Mouse (Mus musculus) cerebellum, adult (tissue): Measurements from ENCODE around the gene Opa1.

ENCODE experiments used
- ATAC-seq: cut with Nextera tagmentation; 2 replicates; pipeline ENCODE4 v1.9.2; 2017; ENCODE audit warnings: mild to moderate bottlenecking, moderate library complexity, mixed read lengths; ENCODE audit not compliant: insufficient number of reproducible peaks, low FRiP score, low TSS enrichment

Opa1 gene

GRCm38 (mm10) chr16:29579167-29579786 is at the start of gene Opa1:
Gene Opa1, plus strand, starts transcription at chr16:29579334.
- peak; percentile 97 for ATAC-seq

GRCm38 (mm10) chr16:29533641-29534040 is 45.5 kb upstream of the Opa1 start:
- no peak for ATAC-seq

- no peak for ATAC-seq
Observed at GRCm38 (mm10) chr16:29535866-29536265, 43.3 kb upstream of the Opa1 start.

- no peak for ATAC-seq
Observed at GRCm38 (mm10) chr16:29536411-29537204, 42.5 kb upstream of the Opa1 start.

- ATAC-seq, result no peak
Observed at GRCm38 (mm10) chr16:29539906-29540305, 39.2 kb upstream of the Opa1 start.

- ATAC-seq, result no peak
Observed at GRCm38 (mm10) chr16:29541261-29541683, 37.9 kb upstream of the Opa1 start.

GRCm38 (mm10) chr16:29544829-29545228 is 34.3 kb upstream of the Opa1 start, which contains the start of gene Atp13a4:
Gene Atp13a4, minus strand, starts transcription at chr16:29544864.
- no peak for ATAC-seq

GRCm38 (mm10) chr16:29559667-29560066 is 19.5 kb upstream of the Opa1 start:
- no peak for ATAC-seq

- ATAC-seq, result 0 out of 2 replicates have a peak, but pooled peaks have one; percentile 49
Observed at GRCm38 (mm10) chr16:29560454-29560853, 18.7 kb upstream of the Opa1 start.

GRCm38 (mm10) chr16:29560869-29561268 is 18.3 kb upstream of the Opa1 start:
- ATAC-seq, result no peak

- ATAC-seq, result no peak
Observed at GRCm38 (mm10) chr16:29574013-29574412, 5.1 kb upstream of the Opa1 start.

GRCm38 (mm10) chr16:29575620-29576019 is 3.5 kb upstream of the Opa1 start:
- no peak for ATAC-seq

- ATAC-seq, result no peak
Observed at GRCm38 (mm10) chr16:29579787-29580176, 648 bp downstream of the Opa1 start.

GRCm38 (mm10) chr16:29592171-29592570 is 13.0 kb downstream of the Opa1 start:
- no peak for ATAC-seq

GRCm38 (mm10) chr16:29597122-29597521 is 18.0 kb downstream of the Opa1 start:
- ATAC-seq, result no peak

GRCm38 (mm10) chr16:29605546-29605945 is 26.4 kb downstream of the Opa1 start:
- no peak for ATAC-seq

- no peak for ATAC-seq
Observed at GRCm38 (mm10) chr16:29607131-29607530, 28.0 kb downstream of the Opa1 start.

GRCm38 (mm10) chr16:29614762-29615161 is 35.6 kb downstream of the Opa1 start:
- ATAC-seq, result no peak

- ATAC-seq, result no peak
Observed at GRCm38 (mm10) chr16:29629053-29629452, 49.9 kb downstream of the Opa1 start.

- ATAC-seq, result no peak
Observed at GRCm38 (mm10) chr16:29635780-29636179, 56.6 kb downstream of the Opa1 start.

GRCm38 (mm10) chr16:29642376-29642775 is 63.2 kb downstream of the Opa1 start:
- ATAC-seq, result no peak

- ATAC-seq, result no peak
Observed at GRCm38 (mm10) chr16:29644871-29645270, 65.7 kb downstream of the Opa1 start.
